Comparison of ENCODE assay signal across 25 mouse cellular contexts in genomic region chr4:75213176-75213476, GRCm38 (mm10).
DNase-seq lines count a peak whose midpoint lies in the region; ATAC-seq and TF ChIP-seq lines count a peak whose summit lies in the region.
"Had no signal": no experiment of that assay in that cellular context is flagged by ENCODE, and none has a peak within 500 bp of the region (broad histone marks: within the 10 kb centered on the region; RNA-seq: fewer than 3 reads in every experiment).

No protein-coding gene starts in this region.

- no peak; the same call in 1 of the 2 replicates for ATAC-seq in forebrain, embryonic 14.5 days
- ATAC-seq in forebrain, embryonic 11.5 days (replicated peaks; ENCODE audit: low FRiP score) = no peak; the same call in 1 of the 2 replicates
- ATAC-seq in midbrain, embryonic 13.5 days = peak; percentile 71
- ATAC-seq in forebrain, embryonic 15.5 days (replicated peaks) = no peak; the same call in 1 of the 2 replicates
- peak; percentile 50; the same call in 1 of the 2 replicates for ATAC-seq in hindbrain, embryonic 16.5 days
- ATAC-seq in liver, postnatal 0 days = no peak
- ATAC-seq: Patski had no signal

- H3K4me2 ChIP-seq in forebrain, embryonic 14.5 days (ENCODE audit: low read length) = peak overlapping the region; percentile 20; the same call in 1 of the 2 replicates
- no peak overlapping the region for H3K4me2 ChIP-seq in forebrain, embryonic 11.5 days (ENCODE audit: low read depth, low read length, severe bottlenecking)
- no peak overlapping the region for H3K4me2 ChIP-seq in midbrain, embryonic 13.5 days (replicated peaks)
- H3K4me2 ChIP-seq in forebrain, embryonic 15.5 days (replicated peaks) = 0 out of 2 replicates have a peak overlapping the region, but pooled peaks have one; percentile 14
- H3K4me2 ChIP-seq in hindbrain, embryonic 16.5 days (ENCODE audit: low read length) = no peak overlapping the region
- H3K4me2 ChIP-seq in liver, postnatal 0 days (ENCODE audit: low read depth, low read length) = no peak overlapping the region
- H3K4me2 ChIP-seq: heart, embryonic 11.5 days; limb, embryonic 12.5 days; liver, embryonic 15.5 days; lung, embryonic 15.5 days had no signal

- 12% methylated on average over 1 of the region's 1 CpGs for WGBS in forebrain, embryonic 14.5 days
- 63% methylated on average over 1 of the region's 1 CpGs for WGBS in forebrain, embryonic 11.5 days
- 32% methylated on average over 1 of the region's 1 CpGs for WGBS in midbrain, embryonic 13.5 days
- WGBS in midbrain, embryonic 10.5 days = 86% methylated on average over 1 of the region's 1 CpGs
- 12% methylated on average over 1 of the region's 1 CpGs for WGBS in forebrain, embryonic 15.5 days
- 29% methylated on average over 1 of the region's 1 CpGs for WGBS in hindbrain, embryonic 16.5 days
- WGBS in liver, postnatal 0 days (ENCODE audit: insufficient replicate concordance) = 80% methylated on average over 1 of the region's 1 CpGs

- no peak for TF ChIP-seq EP300 in liver, postnatal 0 days (IDR thresholded peaks at IDR 0.05; ENCODE audit: low read depth)

- no peaks in the 10 kb centered on the region for H3K9me3 ChIP-seq in forebrain, embryonic 14.5 days (replicated peaks; ENCODE audit: control insufficient read depth, low read length)
- no peaks in the 10 kb centered on the region for H3K9me3 ChIP-seq in forebrain, embryonic 11.5 days (ENCODE audit: control insufficient read depth, low read length)
- no peaks in the 10 kb centered on the region for H3K9me3 ChIP-seq in midbrain, embryonic 13.5 days
- no peaks in the 10 kb centered on the region for H3K9me3 ChIP-seq in midbrain, embryonic 10.5 days (replicated peaks)
- no peaks in the 10 kb centered on the region for H3K9me3 ChIP-seq in forebrain, embryonic 15.5 days
- H3K9me3 ChIP-seq in hindbrain, embryonic 16.5 days (ENCODE audit: control insufficient read depth, low read length) = no peaks in the 10 kb centered on the region
- H3K9me3 ChIP-seq in liver, postnatal 0 days (ENCODE audit: low read length) = no peaks in the 10 kb centered on the region
- H3K9me3 ChIP-seq: limb, embryonic 12.5 days; liver, embryonic 15.5 days; lung, embryonic 15.5 days had no signal

- H3K4me1 ChIP-seq in forebrain, embryonic 14.5 days (ENCODE audit: control insufficient read depth, insufficient read depth, low read length) = peaks cover 3% of the 10 kb centered on the region; the same call in 1 of the 2 replicates
- no peaks in the 10 kb centered on the region for H3K4me1 ChIP-seq in forebrain, embryonic 11.5 days (replicated peaks; ENCODE audit: control insufficient read depth, insufficient read depth, low read length)
- H3K4me1 ChIP-seq in midbrain, embryonic 13.5 days (replicated peaks) = peaks cover 6% of the 10 kb centered on the region; the same call in 1 of the 2 replicates
- no peaks in the 10 kb centered on the region; the same call in 1 of the 2 replicates for H3K4me1 ChIP-seq in midbrain, embryonic 10.5 days
- peaks cover 9% of the 10 kb centered on the region for H3K4me1 ChIP-seq in forebrain, embryonic 15.5 days
- no peaks in the 10 kb centered on the region for H3K4me1 ChIP-seq in hindbrain, embryonic 16.5 days (ENCODE audit: control insufficient read depth, insufficient read depth, low read depth, low read length)
- no peaks in the 10 kb centered on the region for H3K4me1 ChIP-seq in liver, postnatal 0 days (ENCODE audit: insufficient read depth)
- H3K4me1 ChIP-seq: limb, embryonic 12.5 days; liver, embryonic 15.5 days; lung, embryonic 15.5 days had no signal

- no peaks in the 10 kb centered on the region for H3K36me3 ChIP-seq in forebrain, embryonic 14.5 days (ENCODE audit: control insufficient read depth, insufficient read depth, low read length)
- no peaks in the 10 kb centered on the region for H3K36me3 ChIP-seq in forebrain, embryonic 11.5 days (ENCODE audit: control insufficient read depth, insufficient read depth, low read length)
- H3K36me3 ChIP-seq in midbrain, embryonic 13.5 days = no peaks in the 10 kb centered on the region
- H3K36me3 ChIP-seq in midbrain, embryonic 10.5 days = no peaks in the 10 kb centered on the region
- H3K36me3 ChIP-seq in forebrain, embryonic 15.5 days = no peaks in the 10 kb centered on the region
- H3K36me3 ChIP-seq in hindbrain, embryonic 16.5 days (ENCODE audit: control insufficient read depth, insufficient read depth, low read length) = no peaks in the 10 kb centered on the region
- no peaks in the 10 kb centered on the region for H3K36me3 ChIP-seq in liver, postnatal 0 days (replicated peaks; ENCODE audit: insufficient read depth, low read length)
- H3K36me3 ChIP-seq: limb, embryonic 12.5 days; liver, embryonic 15.5 days; lung, embryonic 15.5 days had no signal

- no peaks in the 10 kb centered on the region for H3K27me3 ChIP-seq in forebrain, embryonic 14.5 days (replicated peaks; ENCODE audit: control insufficient read depth, insufficient read depth, low read length)
- H3K27me3 ChIP-seq in forebrain, embryonic 11.5 days (ENCODE audit: control insufficient read depth, insufficient read depth, low read length) = no peaks in the 10 kb centered on the region
- H3K27me3 ChIP-seq in midbrain, embryonic 13.5 days = no peaks in the 10 kb centered on the region
- H3K27me3 ChIP-seq in midbrain, embryonic 10.5 days (ENCODE audit: low read depth, poor library complexity, severe bottlenecking) = no peaks in the 10 kb centered on the region
- H3K27me3 ChIP-seq in forebrain, embryonic 15.5 days = no peaks in the 10 kb centered on the region
- no peaks in the 10 kb centered on the region for H3K27me3 ChIP-seq in hindbrain, embryonic 16.5 days (replicated peaks; ENCODE audit: control insufficient read depth, insufficient read depth, low read length)
- no peaks in the 10 kb centered on the region for H3K27me3 ChIP-seq in liver, postnatal 0 days (ENCODE audit: insufficient read depth, low read length)
- H3K27me3 ChIP-seq: limb, embryonic 12.5 days; liver, embryonic 15.5 days; lung, embryonic 15.5 days; Patski had no signal

- no peak overlapping the region for H3K4me3 ChIP-seq in forebrain, embryonic 14.5 days (ENCODE audit: low read depth, low read length)
- no peak overlapping the region for H3K4me3 ChIP-seq in forebrain, embryonic 11.5 days (ENCODE audit: low read depth, low read length)
- H3K4me3 ChIP-seq in midbrain, embryonic 13.5 days (replicated peaks) = no peak overlapping the region
- H3K4me3 ChIP-seq in midbrain, embryonic 10.5 days = no peak overlapping the region
- H3K4me3 ChIP-seq in forebrain, embryonic 15.5 days = no peak overlapping the region
- no peak overlapping the region for H3K4me3 ChIP-seq in hindbrain, embryonic 16.5 days (ENCODE audit: low read length)
- H3K4me3 ChIP-seq in liver, postnatal 0 days (ENCODE audit: low read depth, low read length) = no peak overlapping the region
- H3K4me3 ChIP-seq: gastrocnemius, adult 2 months; layer of hippocampus, adult 2 months; left cerebral cortex, adult 2 months; limb, embryonic 12.5 days; liver, embryonic 15.5 days; lung, embryonic 15.5 days had no signal

- peak overlapping the region; percentile 58 for H3K27ac ChIP-seq in forebrain, embryonic 14.5 days (ENCODE audit: low read depth, low read length)
- H3K27ac ChIP-seq in forebrain, embryonic 11.5 days (ENCODE audit: low read depth, low read length) = no peak overlapping the region
- 0 out of 2 replicates have a peak overlapping the region, but pooled peaks have one; percentile 2 for H3K27ac ChIP-seq in midbrain, embryonic 13.5 days
- no peak overlapping the region for H3K27ac ChIP-seq in midbrain, embryonic 10.5 days (replicated peaks)
- peak overlapping the region; percentile 74 for H3K27ac ChIP-seq in forebrain, embryonic 15.5 days (replicated peaks)
- no peak overlapping the region for H3K27ac ChIP-seq in hindbrain, embryonic 16.5 days (ENCODE audit: low read depth, low read length)
- H3K27ac ChIP-seq in liver, postnatal 0 days (ENCODE audit: low read depth) = no peak overlapping the region
- H3K27ac ChIP-seq: gastrocnemius, adult 2 months; layer of hippocampus, adult 2 months; left cerebral cortex, adult 2 months; limb, embryonic 12.5 days; liver, embryonic 15.5 days; lung, embryonic 15.5 days had no signal

- DNase-seq in forebrain, embryonic 14.5 days (ENCODE audit: low spot score) = no peak
- DNase-seq in forebrain, embryonic 11.5 days (ENCODE audit: low spot score) = no peak
- DNase-seq in midbrain, embryonic 10.5 days (ENCODE audit: low spot score) = no peak
- DNase-seq in liver, postnatal 0 days = no peak
- DNase-seq: adrenal gland, postnatal 10 days; cerebellum, adult 8-10 months; cerebellum, postnatal 36 days; gastrocnemius, adult 2 months; gastrocnemius, postnatal 36 days; heart, adult 18-20 months; heart, postnatal 36 days; kidney, adult 2 months; kidney, postnatal 36 days; thymus, adult 2 months; thymus, postnatal 4 days had no signal

- TF ChIP-seq CTCF in liver, postnatal 0 days (IDR thresholded peaks at IDR 0.05; ENCODE audit: low read depth) = no peak

- no peak overlapping the region for H3K9ac ChIP-seq in forebrain, embryonic 14.5 days (ENCODE audit: low read length)
- H3K9ac ChIP-seq in forebrain, embryonic 11.5 days (ENCODE audit: low read length) = no peak overlapping the region
- H3K9ac ChIP-seq in midbrain, embryonic 13.5 days (replicated peaks) = no peak overlapping the region
- no peak overlapping the region for H3K9ac ChIP-seq in forebrain, embryonic 15.5 days (replicated peaks)
- H3K9ac ChIP-seq in hindbrain, embryonic 16.5 days (ENCODE audit: low read depth, low read length) = no peak overlapping the region
- H3K9ac ChIP-seq in liver, postnatal 0 days (replicated peaks) = no peak overlapping the region
- H3K9ac ChIP-seq: limb, embryonic 12.5 days; liver, embryonic 15.5 days; lung, embryonic 15.5 days had no signal

Comparison
In these comparisons a context has a peak if more than half of its experiments do, and no peak if none do; other contexts are left out.
1. H3K27ac ChIP-seq: peak in forebrain, embryonic 14.5 days (single experiment), midbrain, embryonic 13.5 days (single experiment) and forebrain, embryonic 15.5 days (single experiment); none in forebrain, embryonic 11.5 days (single experiment), midbrain, embryonic 10.5 days (single experiment), hindbrain, embryonic 16.5 days (single experiment) and liver, postnatal 0 days (single experiment).
2. H3K4me2 ChIP-seq: peak in forebrain, embryonic 14.5 days (single experiment) and forebrain, embryonic 15.5 days (single experiment); none in forebrain, embryonic 11.5 days (single experiment), midbrain, embryonic 13.5 days (single experiment), hindbrain, embryonic 16.5 days (single experiment) and liver, postnatal 0 days (single experiment).
3. ATAC-seq: peak in midbrain, embryonic 13.5 days (single experiment) and hindbrain, embryonic 16.5 days (single experiment); none in forebrain, embryonic 14.5 days (single experiment), forebrain, embryonic 11.5 days (single experiment), forebrain, embryonic 15.5 days (single experiment) and liver, postnatal 0 days (single experiment).